Mouse (Mus musculus) MEL (cell line): ENCODE measurements around the gene Tecpr1. TPM values are rescaled to one million over a fixed set of nuclear protein-coding genes. Genes with fewer than 3 reads are reported as not detected.

Source experiments
- DNase-seq: peaks from one replicate; pipeline ENCODE4 v3.0.0; 2011; ENCODE audit warnings: low read depth, low spot score
- H3K27ac ChIP-seq: 2 replicates; pipeline ENCODE4 v1.5.1; 2012; ENCODE audit warnings: low read depth, mild to moderate bottlenecking, control low read depth, low read length, moderate library complexity; ENCODE audit not compliant: control insufficient read depth
- H3K27me3 ChIP-seq, 2 experiments: fragments of 150-350 bp in 1 of 2; sonication (generic) in 1 of 2; 2 replicates each; pipeline ENCODE4 v1.6.1; 2012; ENCODE audit warnings: low read length in 2 of 2, mild to moderate bottlenecking in 2 of 2, improper control_type of control experiment in 1 of 2, moderate library complexity in 1 of 2; ENCODE audit not compliant: insufficient read depth in 2 of 2, control insufficient read depth in 1 of 2
- H3K36me3 ChIP-seq, 2 experiments: 2 replicates each; pipeline ENCODE4 v1.6.1; 2012 to 2014; ENCODE audit warnings: low read length in 2 of 2, improper control_type of control experiment in 1 of 2, inconsistent platforms in 1 of 2, mild to moderate bottlenecking in 1 of 2; ENCODE audit not compliant: insufficient read depth in 2 of 2, control insufficient read depth in 1 of 2
- H3K4me1 ChIP-seq, 2 experiments: fragments of 150-350 bp in 1 of 2; sonication (generic) in 1 of 2; 2 replicates each; pipeline ENCODE4 v1.6.1; 2012; ENCODE audit warnings: low read length in 2 of 2, improper control_type of control experiment in 1 of 2, mild to moderate bottlenecking in 1 of 2; ENCODE audit not compliant: insufficient read depth in 2 of 2, control insufficient read depth in 1 of 2
- H3K4me3 ChIP-seq, 2 experiments: fragments of 150-350 bp in 1 of 2; sonication (generic) in 1 of 2; 2 replicates each; pipeline ENCODE4 v1.5.1; 2012; ENCODE audit warnings: low read depth in 2 of 2, low read length in 2 of 2, mild to moderate bottlenecking in 2 of 2, moderate library complexity in 2 of 2, control low read depth in 1 of 2, improper control_type of control experiment in 1 of 2; ENCODE audit not compliant: control insufficient read depth in 1 of 2, insufficient read depth in 1 of 2
- H3K79me2 ChIP-seq: 2 replicates; pipeline ENCODE4 v1.6.1; 2012; ENCODE audit warnings: mild to moderate bottlenecking, low read length, moderate library complexity; ENCODE audit not compliant: control insufficient read depth, poor library complexity, insufficient read depth
- H3K9ac ChIP-seq: 2 replicates; pipeline ENCODE4 v1.6.1; 2012; ENCODE audit warnings: low read depth, mild to moderate bottlenecking, control low read depth, low read length, moderate library complexity; ENCODE audit not compliant: control insufficient read depth, poor library complexity, severe bottlenecking
- H3K9me3 ChIP-seq: fragments of 150-350 bp; sonication (generic); replicated peaks from 2 replicates; pipeline ENCODE4 v1.6.1; 2012; ENCODE audit warnings: mild to moderate bottlenecking, low read length, improper control_type of control experiment, moderate library complexity; ENCODE audit not compliant: insufficient read depth
- CHD1 ChIP-seq: IDR thresholded peaks from 2 replicates; pipeline ENCODE4 v1.6.1; 2012; ENCODE audit warnings: low read depth, mild to moderate bottlenecking, inconsistent platforms, low read length, improper control_type of control experiment
- ELF1 ChIP-seq: IDR thresholded peaks from 2 replicates; pipeline ENCODE4 v1.6.1; 2014; ENCODE audit warnings: low read depth, mild to moderate bottlenecking, inconsistent platforms, low read length, improper control_type of control experiment, moderate library complexity
- EP300 ChIP-seq, 2 experiments: IDR thresholded peaks; 2 replicates each; pipeline ENCODE4 v1.6.1; 2011; ENCODE audit warnings: improper control_type of control experiment in 2 of 2, low read length in 2 of 2, low read depth in 1 of 2, mild to moderate bottlenecking in 1 of 2
- GABPA ChIP-seq: IDR thresholded peaks from 2 replicates; pipeline ENCODE4 v1.6.1; 2012; ENCODE audit warnings: low read depth, mild to moderate bottlenecking, inconsistent platforms, low read length, improper control_type of control experiment, moderate library complexity
- GATA1 ChIP-seq: IDR thresholded peaks from 2 replicates; pipeline ENCODE4 v1.6.1; 2011; ENCODE audit warnings: low read depth, low read length, improper control_type of control experiment
- MXI1 ChIP-seq: IDR thresholded peaks from 2 replicates; pipeline ENCODE4 v1.6.1; 2011; ENCODE audit warnings: mild to moderate bottlenecking, low read depth, low read length, improper control_type of control experiment
- MYC ChIP-seq: IDR thresholded peaks from 2 replicates; pipeline ENCODE4 v1.6.1; 2011; ENCODE audit warnings: low read depth, mild to moderate bottlenecking, low read length, improper control_type of control experiment, moderate library complexity
- POLR2A ChIP-seq, 2 experiments: IDR thresholded peaks; 2 replicates each; pipeline ENCODE4 v1.6.1; 2011 to 2012; ENCODE audit warnings: low read length in 2 of 2, mild to moderate bottlenecking in 2 of 2, control low read depth in 1 of 2, improper control_type of control experiment in 1 of 2, low read depth in 1 of 2, moderate library complexity in 1 of 2; ENCODE audit not compliant: control insufficient read depth in 1 of 2, insufficient read depth in 1 of 2, poor library complexity in 1 of 2
- RAD21 ChIP-seq: IDR thresholded peaks from 2 replicates; pipeline ENCODE4 v1.6.1; 2011; ENCODE audit warnings: mild to moderate bottlenecking, low read depth, low read length, improper control_type of control experiment
- RCOR1 ChIP-seq: IDR thresholded peaks from 2 replicates; pipeline ENCODE4 v1.6.1; 2012; ENCODE audit warnings: low read depth, mild to moderate bottlenecking, inconsistent platforms, low read length, improper control_type of control experiment
- TBP ChIP-seq: IDR thresholded peaks from 2 replicates; pipeline ENCODE4 v1.8.0; 2011; ENCODE audit warnings: low read depth, low read length, improper control_type of control experiment
- TCF12 ChIP-seq: IDR thresholded peaks from 2 replicates; pipeline ENCODE4 v1.6.1; 2014; ENCODE audit warnings: low read depth, mild to moderate bottlenecking, inconsistent platforms, low read length, improper control_type of control experiment, moderate library complexity
- USF2 ChIP-seq, 2 experiments: IDR thresholded peaks; 2 replicates each; pipeline ENCODE4 v1.6.1; 2011 to 2012; ENCODE audit warnings: improper control_type of control experiment in 2 of 2, low read length in 2 of 2, borderline replicate concordance in 1 of 2, inconsistent platforms in 1 of 2, low read depth in 1 of 2, mild to moderate bottlenecking in 1 of 2; ENCODE audit not compliant: insufficient read depth in 1 of 2
- ZNF384 ChIP-seq: IDR thresholded peaks from 2 replicates; pipeline ENCODE4 v1.6.1; 2012; ENCODE audit warnings: low read depth, mild to moderate bottlenecking, inconsistent platforms, low read length, improper control_type of control experiment
- polyA plus RNA-seq, 2 experiments: library from polyadenylated mRNA; stranded (reverse) in 1 of 2; unstranded in 1 of 2; fragments of >175 nt in 1 of 2; fragments of >200 nt in 1 of 2; gene quantifications; 2 replicates each; pipeline versions ENCODE4 v1.2.1 to v1.2.4; 2012; ENCODE audit warnings: low replicate concordance in 2 of 2, low read depth in 1 of 2; ENCODE audit not compliant: insufficient read length in 2 of 2, insufficient read depth in 1 of 2, missing spikeins in 1 of 2
- total RNA-seq: library from RNA; depleted of rRNA; stranded (reverse); fragments of 300-350 nt; gene quantifications from 2 replicates; pipeline ENCODE4 v1.2.3, GENCODE M21; 2012

Gene Tecpr1
- total and polyA plus RNA-seq, 3 experiments = 6.2 to 9.0 TPM; not detected in 1

DNA sequence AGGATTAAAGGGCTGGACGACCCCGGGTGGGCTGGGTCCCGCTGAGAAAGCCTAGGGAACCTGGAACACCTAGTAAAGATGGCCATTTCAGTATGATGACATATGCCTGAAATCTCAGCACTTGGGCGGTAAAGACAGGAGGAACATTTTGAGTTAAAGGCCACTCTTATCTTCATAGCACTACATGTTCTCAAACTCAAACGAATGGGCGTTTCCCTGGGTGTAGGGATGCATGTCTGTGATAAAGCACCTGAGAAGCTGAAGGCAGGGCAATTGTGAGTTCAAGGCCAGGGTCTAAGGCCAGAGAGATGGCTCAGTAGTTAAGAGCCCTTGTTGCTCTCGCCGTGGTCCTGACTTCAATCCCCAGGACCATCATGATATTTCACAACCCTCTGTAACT, 47.0 kb upstream of the Tecpr1 start:
- no peaks in the 10 kb centered on the region for H3K79me2 ChIP-seq
- peaks cover 0 to 21% of the 10 kb centered on the region in 2 experiments; a peak in 3 of 4 replicates for H3K4me1 ChIP-seq
- H3K4me3 ChIP-seq = no peak overlapping the region
- no peak for TF ChIP-seq ELF1
- TF ChIP-seq RCOR1 = peak; percentile 28; the same call in 1 of the 2 replicates
- no peak for TF ChIP-seq GABPA
- peak in 1 of 2 experiments; percentile 70; a peak in 2 of 4 replicates for TF ChIP-seq EP300 (IDR thresholded peaks at IDR 0.05; ENCODE audit: low read depth in 1 of 2, low read length in 2 of 2)
- peak; percentile 20; the same call in 1 of the 2 replicates for TF ChIP-seq GATA1
- peak; percentile 81; the same call in 1 of the 2 replicates for TF ChIP-seq TCF12
- no peak for TF ChIP-seq CHD1
- no peak for TF ChIP-seq ZNF384
- peaks cover 0 to 15% of the 10 kb centered on the region in 2 experiments; a peak in 2 of 4 replicates for H3K36me3 ChIP-seq
- H3K9ac ChIP-seq = peak overlapping the region; percentile 14; the same call in 1 of the 2 replicates
- no peaks in the 10 kb centered on the region for H3K27me3 ChIP-seq
- peak overlapping the region; percentile 43; the same call in 1 of the 2 replicates for H3K27ac ChIP-seq
- DNase-seq = peak; percentile 49
- H3K9me3 ChIP-seq = no peaks in the 10 kb centered on the region

DNA sequence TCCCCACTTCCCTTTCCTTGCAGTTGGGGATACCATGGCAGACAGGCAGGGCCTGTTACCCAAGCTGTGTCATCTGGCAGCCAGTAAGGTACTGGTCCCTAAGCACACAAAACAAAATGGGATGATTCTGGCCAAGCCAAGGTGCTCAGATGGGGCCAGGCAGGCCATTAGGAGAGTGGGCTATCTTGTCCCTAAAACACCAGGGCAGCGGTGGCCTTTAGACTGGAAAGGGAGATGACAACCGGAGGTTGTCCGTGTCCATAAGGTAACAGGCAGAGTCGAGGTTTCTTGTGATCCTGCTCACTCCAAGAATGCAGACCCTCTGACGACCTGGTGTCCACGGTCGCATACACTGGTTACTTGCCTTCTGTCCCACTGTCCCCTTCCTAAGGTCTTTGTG, 46.5 kb upstream of the Tecpr1 start:
- no peaks in the 10 kb centered on the region for H3K79me2 ChIP-seq
- no peaks in the 10 kb centered on the region for H3K27me3 ChIP-seq
- DNase-seq = no peak
- no peak overlapping the region for H3K4me3 ChIP-seq
- H3K4me1 ChIP-seq = peaks cover 0 to 21% of the 10 kb centered on the region in 2 experiments; a peak in 3 of 4 replicates
- TF ChIP-seq RAD21 = no peak
- TF ChIP-seq USF2 (IDR thresholded peaks at IDR 0.05; ENCODE audit: borderline replicate concordance in 1 of 2, insufficient read depth in 1 of 2, low read depth in 1 of 2, low read length in 2 of 2) = no peak
- no peak for TF ChIP-seq TBP
- no peak for TF ChIP-seq POLR2A (IDR thresholded peaks at IDR 0.05; ENCODE audit: control insufficient read depth in 1 of 2, insufficient read depth in 1 of 2, low read depth in 1 of 2, low read length in 2 of 2, poor library complexity in 1 of 2)
- TF ChIP-seq MXI1 = no peak
- no peak for TF ChIP-seq GABPA
- no peak for TF ChIP-seq MYC
- H3K27ac ChIP-seq = peak overlapping the region; percentile 43; the same call in 1 of the 2 replicates
- no peaks in the 10 kb centered on the region for H3K9me3 ChIP-seq
- peak overlapping the region; percentile 14; the same call in 1 of the 2 replicates for H3K9ac ChIP-seq
- peaks cover 0 to 15% of the 10 kb centered on the region in 2 experiments; a peak in 2 of 4 replicates for H3K36me3 ChIP-seq
